Mouse (Mus musculus) G1E-ER4 (cell line): Measurements from ENCODE around the gene Lrrc73. TPM values are rescaled to one million over a fixed set of nuclear protein-coding genes. Genes with fewer than 3 reads are reported as not detected.

Experiments
- GATA1 ChIP-seq: IDR thresholded peaks from one replicate; pipeline ENCODE4 v1.8.0; 2012; ENCODE audit warnings: low read length, inconsistent platforms
- polyA plus RNA-seq: library from polyadenylated mRNA; stranded (reverse); fragments of >175 nt; gene quantifications from 2 replicates; pipeline ENCODE4 v1.2.3, GENCODE M21; 2012

Gene Lrrc73
- polyA plus RNA-seq, 1 experiment = 1.6 TPM

- no peak for TF ChIP-seq GATA1
These were observed 520 bp upstream of the Lrrc73 start for GRCm38 (mm10) chr17:46252571-46253451.

GRCm38 (mm10) chr17:46254106-46254505, 775 bp downstream of the Lrrc73 start:
- no peak for TF ChIP-seq GATA1

- no peak for TF ChIP-seq GATA1
These were observed 1.8 kb downstream of the Lrrc73 start for GRCm38 (mm10) chr17:46255147-46255546.

GRCm38 (mm10) chr17:46258279-46259053, 5.1 kb downstream of the Lrrc73 start:
- TF ChIP-seq GATA1 = no peak

GRCm38 (mm10) chr17:46259675-46260074, 6.3 kb downstream of the Lrrc73 start:
- TF ChIP-seq GATA1 = no peak

GRCm38 (mm10) chr17:46262201-46262694, 8.9 kb downstream of the Lrrc73 start:
- no peak for TF ChIP-seq GATA1

GRCm38 (mm10) chr17:46265502-46265901, 12.2 kb downstream of the Lrrc73 start:
- no peak for TF ChIP-seq GATA1

- TF ChIP-seq GATA1 = no peak
These were observed 12.7 kb downstream of the Lrrc73 start for GRCm38 (mm10) chr17:46265918-46266618.

- no peak for TF ChIP-seq GATA1
These were observed 13.7 kb downstream of the Lrrc73 start for GRCm38 (mm10) chr17:46266986-46267385.

- no peak for TF ChIP-seq GATA1
These were observed 14.2 kb downstream of the Lrrc73 start for GRCm38 (mm10) chr17:46267511-46267910.

GRCm38 (mm10) chr17:46268026-46268720, 14.8 kb downstream of the Lrrc73 start:
- no peak for TF ChIP-seq GATA1

GRCm38 (mm10) chr17:46269771-46270534, 16.6 kb downstream of the Lrrc73 start:
- TF ChIP-seq GATA1 = no peak

- TF ChIP-seq GATA1 = no peak
These were observed 18.7 kb downstream of the Lrrc73 start for GRCm38 (mm10) chr17:46272058-46272457.

- no peak for TF ChIP-seq GATA1
These were observed 19.3 kb downstream of the Lrrc73 start for GRCm38 (mm10) chr17:46272675-46273074.
